Mouse (Mus musculus): ENCODE measurements around the gene Slc25a11.

Gene Slc25a11

DNA sequence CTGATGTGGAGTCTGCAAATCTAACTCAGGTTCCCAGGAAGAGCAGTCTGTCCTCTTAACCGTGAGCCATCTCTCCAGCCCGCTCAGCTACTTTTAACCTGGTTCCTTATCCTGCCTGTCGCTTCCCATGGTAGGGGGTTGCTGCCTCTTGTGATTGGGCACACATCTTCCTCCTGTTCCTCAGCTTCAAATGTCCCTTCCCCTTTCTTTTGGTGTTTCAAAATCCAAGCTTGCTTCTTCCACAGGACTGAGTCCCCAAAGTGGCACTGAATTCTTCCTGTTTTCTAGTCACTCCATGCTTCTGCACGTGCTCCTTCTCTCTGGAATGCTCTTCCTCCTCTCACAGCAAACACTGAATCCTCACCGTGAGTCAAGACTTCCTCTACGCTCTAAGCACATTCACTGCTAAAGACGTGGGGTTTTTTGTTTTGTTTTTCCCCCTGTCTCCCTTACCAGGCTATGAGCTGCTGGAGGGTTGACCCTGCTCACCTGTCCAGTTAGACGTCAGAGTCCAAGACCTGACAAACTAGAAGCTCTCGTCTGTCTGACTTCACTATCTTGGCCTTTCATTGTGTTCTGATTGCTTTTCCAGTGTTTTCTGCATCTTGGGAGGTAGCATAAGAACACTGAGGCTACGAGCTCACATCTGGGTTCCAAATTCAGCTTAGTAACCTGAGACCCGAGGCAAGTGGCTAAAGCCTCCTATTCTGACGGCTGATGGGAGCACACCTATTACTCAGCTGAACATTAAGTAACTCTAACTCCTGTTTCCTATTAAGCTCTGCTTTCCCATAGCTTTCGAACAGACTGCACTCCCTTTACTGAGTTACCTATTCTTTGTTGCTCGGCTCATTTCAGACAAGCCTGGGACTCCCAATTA, 20.2 kb upstream of the Slc25a11 start:
- DNase-seq: no peak

DNA sequence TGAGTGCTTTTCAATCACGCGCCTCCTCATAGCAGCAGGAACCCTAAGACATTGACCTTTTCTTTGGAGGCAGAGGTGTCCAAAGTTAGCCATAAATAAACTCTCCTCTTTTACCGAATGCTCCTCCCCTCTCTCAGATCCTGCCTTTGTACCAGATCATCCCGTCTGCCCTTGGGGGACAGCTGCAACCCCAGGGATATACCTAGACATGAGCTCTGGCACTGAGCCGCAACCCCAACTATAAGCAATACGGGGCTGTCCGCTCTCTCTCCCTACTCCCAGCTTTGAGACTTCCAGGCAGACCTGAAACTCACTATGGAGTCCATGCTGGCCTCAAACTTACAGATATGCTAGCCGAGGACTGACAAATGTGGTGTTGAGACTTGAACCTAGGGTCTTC, 19.4 kb upstream of the Slc25a11 start:
- no peak for DNase-seq

DNA sequence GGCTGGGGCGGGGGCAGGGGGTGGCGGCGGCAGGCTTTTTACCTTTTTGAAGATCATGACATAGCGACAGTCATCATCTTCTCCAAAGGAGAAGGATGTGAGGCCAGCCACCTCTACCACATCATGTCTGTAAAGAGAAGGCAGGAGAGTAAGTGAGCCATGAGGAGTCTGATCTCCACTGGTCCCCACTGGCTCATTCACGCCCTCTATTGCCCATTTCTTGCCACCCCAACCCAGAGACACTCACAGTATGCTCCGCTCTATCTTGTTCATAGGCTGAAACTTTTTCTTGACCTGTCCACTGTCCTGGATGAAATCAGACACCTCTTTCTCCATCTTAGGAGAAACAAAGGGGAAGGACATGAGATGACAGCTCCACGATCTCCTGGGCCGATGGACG, 17.5 kb upstream of the Slc25a11 start:
- no peak for DNase-seq

DNA sequence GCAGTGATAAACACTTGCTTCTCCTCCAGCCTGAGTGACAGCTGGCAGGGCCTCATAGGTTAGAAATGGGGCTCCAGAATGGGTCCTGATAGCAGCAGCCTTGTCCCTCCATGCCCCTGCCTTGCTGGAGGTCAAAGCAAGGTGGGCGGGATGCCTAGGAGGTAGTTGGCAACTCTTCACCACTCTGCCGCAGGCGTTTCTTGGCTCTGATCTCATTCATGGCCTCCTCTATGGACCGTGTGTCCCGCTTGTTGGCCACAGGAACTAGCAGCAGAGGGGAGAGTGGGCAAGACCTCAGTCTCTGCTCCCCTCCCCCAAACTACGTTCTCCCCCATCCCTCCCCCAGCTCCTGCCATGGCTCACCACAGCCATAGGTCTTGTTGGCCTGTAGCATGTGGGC, 16.7 kb upstream of the Slc25a11 start:
- no peak for DNase-seq

DNA sequence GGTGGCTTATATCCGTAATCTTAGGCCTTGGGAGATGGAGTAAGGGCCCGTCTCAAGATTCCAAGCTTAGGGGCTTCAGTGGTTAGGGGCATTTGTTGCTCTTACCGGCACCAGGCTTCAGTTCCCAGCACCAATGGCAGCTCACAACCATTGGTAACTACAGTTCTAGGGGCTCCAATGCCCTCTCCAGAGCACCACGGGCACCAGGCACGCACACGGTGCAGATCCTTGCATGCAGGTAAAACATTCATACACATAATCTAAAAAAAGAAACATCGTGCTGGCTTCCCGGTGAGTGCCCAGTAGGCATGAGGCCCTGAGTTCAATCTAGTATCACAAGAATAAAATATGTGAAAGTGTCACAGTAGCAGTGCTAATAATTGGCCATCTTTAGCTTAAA, 15.8 kb upstream of the Slc25a11 start:
- no peak for DNase-seq

DNA sequence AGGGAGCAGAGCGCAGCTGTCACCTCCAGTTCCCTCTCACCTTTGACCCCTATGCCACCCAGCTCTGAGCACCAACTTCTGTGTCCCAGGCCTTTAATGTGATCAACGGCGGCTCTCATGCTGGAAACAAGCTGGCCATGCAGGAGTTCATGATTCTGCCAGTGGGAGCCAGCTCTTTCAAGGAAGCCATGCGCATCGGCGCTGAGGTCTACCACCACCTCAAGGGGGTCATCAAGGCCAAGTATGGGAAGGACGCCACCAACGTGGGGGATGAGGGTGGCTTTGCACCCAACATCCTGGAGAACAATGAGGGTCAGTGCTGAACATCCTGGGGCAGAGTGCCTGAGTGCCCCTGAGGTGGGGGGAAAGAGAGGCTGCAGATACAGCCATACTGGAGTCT, 13.3 kb upstream of the Slc25a11 start:
- no peak for DNase-seq

DNA sequence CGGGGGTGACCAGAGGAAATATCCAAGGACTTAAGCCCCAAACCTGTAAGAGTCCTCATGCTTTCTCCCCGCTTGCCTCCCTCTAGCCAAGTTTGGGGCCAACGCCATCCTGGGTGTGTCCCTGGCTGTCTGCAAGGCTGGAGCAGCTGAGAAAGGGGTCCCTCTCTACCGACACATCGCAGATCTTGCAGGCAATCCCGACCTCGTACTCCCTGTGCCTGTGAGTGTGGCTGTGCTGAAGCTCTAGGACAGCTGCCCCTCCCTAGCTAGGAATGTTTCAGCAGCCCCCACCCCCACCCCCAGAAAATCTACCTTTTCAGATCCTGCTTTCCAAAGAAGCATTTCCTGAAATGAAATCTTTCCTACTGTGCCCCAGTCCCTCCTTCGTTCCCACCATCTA, 11.7 kb upstream of the Slc25a11 start:
- DNase-seq: no peak

DNA sequence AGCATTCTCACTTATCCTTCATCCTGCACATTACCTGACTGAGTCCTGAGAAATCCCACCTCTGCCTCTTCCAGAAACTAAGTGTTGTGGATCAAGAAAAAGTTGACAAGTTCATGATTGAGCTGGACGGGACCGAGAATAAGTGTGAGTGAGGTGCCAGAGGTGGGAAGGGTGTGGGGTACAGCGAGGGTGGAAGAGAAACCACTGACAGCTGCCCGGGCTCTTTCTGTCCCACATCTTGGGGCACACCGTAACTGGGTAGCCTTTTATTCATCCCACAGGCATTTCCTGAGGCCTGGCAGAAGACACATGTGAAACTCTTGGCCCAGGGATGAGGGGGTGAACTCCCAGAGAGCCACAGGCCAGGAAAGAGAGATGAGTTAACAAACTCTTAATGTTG, 11.2 kb upstream of the Slc25a11 start:
- DNase-seq: no peak

DNA sequence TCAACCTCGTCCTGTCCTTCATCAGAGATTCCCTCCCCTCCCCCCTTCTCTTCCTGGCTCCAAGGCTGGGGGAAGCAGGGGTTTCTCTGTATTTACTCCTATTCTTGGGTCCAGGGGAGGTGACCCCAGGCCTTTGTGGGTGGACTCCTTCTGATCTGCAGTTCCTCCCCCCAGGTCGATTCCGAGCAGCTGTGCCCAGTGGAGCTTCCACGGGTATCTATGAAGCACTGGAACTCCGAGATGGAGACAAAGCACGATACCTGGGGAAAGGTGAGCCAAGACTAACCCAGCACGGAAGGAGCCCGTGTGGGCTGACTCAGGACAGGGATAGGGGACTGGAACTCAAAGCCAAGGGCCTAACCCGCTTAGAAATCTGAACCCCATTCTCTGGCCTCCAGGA, 10.7 kb upstream of the Slc25a11 start:
- DNase-seq: no peak

DNA sequence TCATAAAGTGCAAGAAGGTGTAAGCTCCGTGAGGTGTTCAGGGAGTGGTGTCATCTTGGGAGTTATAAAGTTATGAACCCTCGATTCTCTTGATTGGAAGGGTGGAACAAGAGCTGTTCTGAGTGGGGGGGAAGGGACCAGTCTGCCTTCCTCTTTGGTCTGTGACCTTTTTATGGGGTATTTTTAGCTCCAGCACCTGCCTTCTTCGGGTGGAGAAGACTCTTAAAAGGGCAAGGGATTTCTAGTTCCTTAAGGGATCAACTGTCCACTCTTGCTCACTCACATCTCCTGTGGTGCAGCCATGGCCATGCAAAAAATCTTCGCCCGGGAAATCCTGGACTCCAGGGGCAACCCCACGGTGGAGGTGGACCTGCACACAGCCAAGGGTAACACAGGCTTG, 10.3 kb upstream of the Slc25a11 start:
- no peak for DNase-seq

DNA sequence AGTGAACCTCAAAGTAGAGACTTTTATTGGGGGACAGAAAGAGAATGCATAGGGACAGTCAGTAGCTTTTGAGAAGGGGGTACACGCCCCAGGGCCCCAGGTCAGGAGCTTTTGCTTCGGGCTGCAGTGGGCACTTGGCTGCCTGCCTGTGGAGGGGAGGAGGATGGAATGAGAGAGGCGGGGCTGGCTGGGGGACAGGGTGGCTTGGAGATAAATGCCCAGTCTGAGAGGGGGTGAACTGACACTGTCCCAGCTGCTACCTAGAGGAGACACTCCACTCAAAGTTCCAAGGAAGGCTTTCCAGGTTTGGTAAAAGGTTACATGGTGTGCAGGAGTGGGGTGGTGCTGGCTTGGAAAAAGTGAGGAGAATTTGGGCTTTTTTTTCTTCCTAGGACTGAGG, 9.7 kb upstream of the Slc25a11 start, which contains the start of gene Eno3:
Gene Eno3 (plus strand): TSS at position 239 of the 400 bp plus-strand sequence.
- no peak for DNase-seq

DNA sequence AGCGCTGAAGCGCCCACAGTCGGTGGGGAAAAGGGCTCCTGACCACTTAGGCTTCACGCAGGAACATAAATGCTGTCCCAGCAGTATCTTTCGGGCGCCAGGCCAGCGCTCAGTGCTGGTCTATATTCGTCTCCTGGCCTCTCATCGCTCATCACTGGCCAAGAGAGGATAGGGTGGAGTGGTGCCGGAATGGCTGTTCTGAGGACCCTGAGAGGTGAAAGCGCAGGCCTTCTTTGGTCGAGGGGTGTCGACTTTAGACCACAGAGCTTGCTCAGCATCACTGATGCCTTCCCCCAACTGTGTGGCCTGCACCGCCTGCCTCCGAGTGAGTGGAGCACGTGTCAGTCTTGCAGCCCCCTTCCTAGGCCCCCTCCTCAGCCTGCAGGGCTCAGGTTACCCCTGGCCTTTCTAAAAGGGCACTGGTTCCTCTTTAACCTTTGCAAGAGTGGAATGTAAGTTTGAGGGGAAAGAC, 9.2 kb upstream of the Slc25a11 start:
- DNase-seq: no peak

DNA sequence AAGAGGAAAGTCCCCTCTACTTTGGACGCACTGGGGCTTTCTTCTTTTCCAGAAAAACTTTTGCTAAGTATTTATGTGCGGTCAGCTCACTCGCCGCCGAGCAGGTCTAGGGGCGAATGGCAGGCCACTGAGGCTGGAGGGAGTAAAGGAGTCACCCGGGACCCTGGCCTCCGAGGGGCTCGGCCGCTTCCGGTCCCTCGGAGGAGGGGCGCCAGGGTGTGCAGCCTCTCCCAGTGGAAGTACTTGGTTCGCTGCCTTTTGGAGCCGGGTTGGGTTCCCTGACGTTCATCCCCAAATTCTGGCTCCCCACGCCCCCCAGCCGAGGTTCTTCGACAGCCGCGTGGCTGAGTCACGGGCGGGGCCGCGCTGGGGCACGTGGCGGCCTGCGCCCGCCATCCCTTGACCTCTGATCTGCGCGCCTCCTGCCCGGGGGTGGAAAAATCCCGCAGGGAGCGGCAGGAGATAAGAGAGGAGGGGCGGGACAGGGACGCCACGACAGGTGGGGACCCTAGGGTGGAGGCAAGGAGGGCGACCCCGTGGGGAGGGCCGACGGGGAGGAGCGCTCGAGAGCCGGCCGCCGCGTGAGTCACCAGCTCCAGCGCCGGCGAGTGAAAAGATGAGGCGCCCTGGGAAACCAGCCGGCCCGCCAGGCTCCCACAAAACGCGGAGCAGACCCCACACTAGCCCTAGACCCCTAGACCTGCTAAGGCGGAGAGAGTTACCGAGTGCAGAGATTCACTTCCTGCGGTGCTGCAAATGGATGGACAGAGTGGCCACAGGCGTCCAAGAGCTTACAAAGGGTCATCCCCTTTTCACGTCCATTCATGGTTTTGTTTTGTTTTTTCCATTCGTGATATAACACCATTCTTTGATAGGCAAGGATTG, 8.5 kb upstream of the Slc25a11 start:
- no peak for DNase-seq

DNA sequence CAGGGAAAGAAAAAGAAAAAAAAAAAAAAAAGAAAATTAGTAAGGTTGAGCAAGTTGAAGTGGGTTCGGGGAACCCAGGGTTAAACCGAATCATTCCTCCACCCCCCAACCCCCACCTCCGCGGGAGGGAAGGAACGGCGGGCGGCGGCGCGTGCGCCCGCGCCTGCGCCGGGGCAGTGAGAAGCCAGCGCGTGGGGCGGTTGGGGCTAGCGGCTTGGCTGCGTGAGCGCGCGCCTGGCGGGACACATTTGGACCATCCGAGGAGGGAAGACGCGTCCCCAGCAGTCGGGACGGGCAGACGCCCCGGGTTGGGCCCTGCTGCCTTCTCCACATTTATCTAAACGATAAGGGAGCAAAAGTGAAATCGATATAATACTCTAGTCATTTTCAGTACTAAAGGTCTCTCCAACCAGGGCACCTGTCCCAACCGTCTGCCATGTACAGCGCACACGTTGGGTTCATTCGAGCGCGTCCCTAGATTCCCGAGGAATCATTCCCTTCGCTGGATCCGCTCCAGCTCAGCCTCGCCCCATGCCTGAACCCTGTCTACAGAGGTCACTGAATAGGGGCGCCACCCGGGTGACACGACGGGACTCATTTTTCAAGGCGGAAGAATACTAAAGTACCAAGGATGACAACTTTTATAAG, 7.8 kb upstream of the Slc25a11 start:
- peak; percentile 73 for DNase-seq

DNA sequence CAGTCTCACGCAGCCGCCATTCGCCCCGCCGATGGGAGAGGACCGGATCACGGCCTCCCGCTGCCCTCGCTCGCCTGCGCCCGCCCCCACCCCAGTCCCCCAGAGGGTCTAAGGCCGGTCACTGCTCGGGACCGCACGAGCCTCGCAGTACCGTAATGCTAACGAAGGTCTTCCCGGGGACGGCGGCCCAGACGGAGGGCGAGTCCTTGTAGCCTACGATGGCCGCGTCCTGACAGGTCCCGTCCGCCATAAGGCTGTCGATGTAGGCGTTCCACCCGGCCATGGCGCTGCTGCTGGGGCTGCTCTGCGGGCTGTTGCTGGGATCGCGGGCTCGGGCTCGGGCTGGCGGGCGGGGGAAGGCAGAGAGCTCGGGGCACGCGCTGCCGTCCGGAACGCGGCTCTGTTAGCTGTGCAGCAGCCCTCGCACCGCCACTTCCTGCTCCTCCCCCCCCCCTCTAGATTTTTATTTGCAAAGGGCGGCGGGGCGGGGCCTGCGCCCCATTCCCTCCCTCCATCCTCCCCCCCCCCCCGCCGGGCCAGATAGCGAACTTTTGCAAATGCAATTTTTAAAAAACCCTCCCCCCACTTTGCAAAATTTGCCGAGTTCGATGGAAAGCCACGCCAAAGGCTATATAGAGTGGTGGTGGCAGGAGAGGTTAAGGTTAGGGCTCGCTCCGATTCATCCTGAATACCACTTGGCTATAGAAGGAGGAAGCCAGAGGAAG, 7.1 kb upstream of the Slc25a11 start, which contains the start of gene Pfn1:
Gene Pfn1 (minus strand): TSS at position 447 of the 725 bp plus-strand sequence.
- peak; percentile 72 for DNase-seq

DNA sequence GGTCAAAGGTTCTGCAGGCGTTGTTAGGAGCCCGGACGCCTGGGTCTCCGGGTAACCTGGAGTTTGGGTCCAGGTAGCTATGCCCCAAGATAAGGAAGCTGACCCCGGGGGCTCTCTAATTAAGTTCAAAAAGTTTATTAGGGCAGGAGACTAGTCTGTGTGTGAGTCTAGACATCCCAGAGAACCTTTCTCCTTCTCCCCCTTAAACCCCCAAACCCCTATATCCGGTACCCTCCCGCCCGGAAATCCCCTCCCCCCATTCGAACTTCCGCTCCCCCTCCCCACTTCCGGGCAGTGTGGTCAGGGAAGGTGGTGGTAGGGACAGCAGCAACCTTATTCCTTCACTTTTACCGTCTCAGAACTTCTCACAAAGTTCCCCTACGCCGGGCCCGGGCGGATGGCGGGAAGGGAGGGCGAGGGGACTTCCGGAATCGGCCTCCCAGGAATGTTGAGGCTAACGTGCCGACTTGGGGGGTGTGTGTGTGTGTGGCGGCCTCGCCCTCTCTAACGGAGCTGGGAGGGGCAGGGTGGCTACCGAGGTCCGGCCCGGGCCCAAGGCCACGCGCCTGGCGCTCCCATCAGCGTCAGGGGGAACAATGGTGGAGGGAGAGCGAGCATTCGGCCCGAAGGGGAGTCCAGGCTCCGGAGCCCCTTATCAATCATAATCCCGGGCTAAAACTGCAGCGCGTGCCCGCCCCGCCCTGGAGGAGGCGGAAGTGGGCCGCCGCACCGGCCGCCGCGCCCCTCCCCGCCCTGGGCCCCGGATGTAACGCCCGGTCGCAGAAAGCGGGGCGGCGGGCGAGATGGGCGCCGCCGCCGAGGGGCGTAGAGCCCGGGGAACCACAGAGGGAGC, 6.3 kb upstream of the Slc25a11 start:
- DNase-seq: peak; percentile 70

DNA sequence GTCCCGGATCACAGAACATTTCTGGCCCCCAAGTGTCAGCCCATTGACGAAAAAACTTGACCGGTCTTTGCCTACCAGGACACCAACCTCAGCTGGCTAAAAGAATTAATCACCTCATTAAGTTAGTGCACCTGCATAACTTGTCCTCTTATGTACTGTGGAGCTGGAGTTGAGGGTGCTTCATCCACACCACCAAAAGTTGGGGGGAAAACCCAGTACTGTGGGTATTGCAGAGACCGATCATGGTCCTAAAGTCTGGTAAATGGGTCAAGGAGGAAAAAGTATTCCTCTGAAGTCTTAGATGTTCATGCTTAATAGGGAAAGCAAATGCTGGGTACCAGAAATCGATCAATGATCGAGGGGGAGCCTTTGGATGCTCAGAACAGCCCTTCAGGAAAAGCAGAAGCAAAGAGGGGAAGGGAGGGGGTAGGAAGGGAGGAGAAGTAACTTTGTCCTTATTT, 5.6 kb upstream of the Slc25a11 start:
- DNase-seq: no peak

DNA sequence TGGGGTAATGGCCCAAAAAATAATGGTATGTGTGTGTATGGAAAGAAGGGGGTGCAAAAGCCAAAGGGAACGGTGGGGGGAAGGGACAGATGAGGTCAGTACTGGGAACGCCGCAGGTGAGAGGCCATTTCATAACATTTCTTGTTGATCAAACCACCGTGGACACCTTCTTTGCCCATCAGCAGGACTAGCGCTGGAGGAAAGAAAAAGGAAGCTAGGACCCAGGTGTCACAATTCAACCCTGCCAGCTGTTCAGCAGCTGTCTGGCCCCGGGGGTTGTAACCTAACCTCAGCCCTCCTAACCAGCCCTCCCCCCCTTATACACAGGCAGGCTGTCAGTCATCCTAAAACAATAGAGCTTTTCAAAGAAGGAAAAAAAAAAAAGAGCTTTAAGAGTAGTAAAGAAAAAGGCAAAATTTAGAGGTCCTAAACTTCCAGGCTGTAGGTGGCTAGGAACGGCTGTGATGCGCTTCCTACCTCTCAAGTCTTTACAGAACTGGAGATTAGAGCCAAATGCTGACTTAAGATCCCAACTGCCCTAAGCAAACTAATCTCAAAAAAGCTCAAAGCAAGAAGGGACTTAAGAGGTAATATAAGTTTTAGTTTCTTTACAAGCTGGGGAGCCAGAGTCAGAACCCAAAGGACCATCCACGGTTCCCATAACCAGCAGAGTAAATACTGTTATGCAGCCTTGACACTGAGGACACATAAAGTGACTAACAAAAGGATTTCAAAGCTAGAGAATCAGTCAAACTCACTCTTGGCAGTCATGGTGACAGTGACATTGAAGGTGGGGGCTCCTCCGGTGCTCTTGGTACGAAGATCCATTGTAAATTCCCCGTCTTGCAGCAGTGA, 5.0 kb upstream of the Slc25a11 start:
- DNase-seq: no peak

DNA sequence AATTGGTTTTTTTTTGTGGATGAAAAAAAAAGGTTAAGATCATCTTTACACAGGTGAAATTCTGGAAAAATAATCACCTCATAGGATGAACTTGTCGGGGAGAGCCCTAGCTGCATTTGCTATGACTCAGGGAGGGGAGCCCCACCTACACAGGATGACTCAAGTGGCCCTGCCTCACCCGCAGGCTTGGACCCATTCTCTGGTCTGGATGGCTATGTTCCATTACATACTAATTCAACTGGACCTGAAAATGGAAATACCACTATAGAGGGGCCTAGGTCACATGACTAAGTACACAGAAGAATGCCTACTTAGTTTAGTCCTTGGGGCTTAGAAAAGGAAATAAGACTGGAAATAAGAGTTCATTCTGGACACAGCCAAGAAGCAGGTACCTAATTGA, 4.1 kb upstream of the Slc25a11 start:
- no peak for DNase-seq
